12 mouse cellular contexts compared by ENCODE assay signal in the genomic region with DNA sequence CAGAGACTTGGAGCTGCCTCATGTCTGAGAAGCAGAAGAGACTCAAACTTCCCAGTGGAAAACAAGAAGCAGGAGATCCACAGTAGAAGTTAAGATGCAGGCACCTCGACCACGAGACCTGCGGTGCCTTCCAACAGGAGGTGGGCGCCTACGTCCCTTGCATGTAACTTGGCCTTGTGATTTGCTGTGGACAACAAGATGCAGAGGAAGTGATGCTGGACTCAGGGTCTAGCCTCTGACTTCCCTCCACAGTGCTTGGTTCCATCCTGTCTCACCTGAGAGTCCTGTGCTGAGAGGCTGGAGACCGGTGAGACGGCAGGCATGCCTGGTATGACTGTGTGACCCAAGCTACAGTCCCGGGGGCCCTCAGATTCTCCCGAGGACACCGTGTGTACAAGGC. TPM values are rescaled to one million over a fixed set of nuclear protein-coding genes. Genes with fewer than 3 reads are reported as not detected.
DNase-seq lines count a peak whose midpoint lies in the region; ATAC-seq lines count a peak whose summit lies in the region.
"Had no signal": no experiment of that assay in that cellular context is flagged by ENCODE, and none has a peak within 500 bp of the region (broad histone marks: within the 10 kb centered on the region; RNA-seq: fewer than 3 reads in every experiment).

No protein-coding gene starts in this region.

- no peak for ATAC-seq in kidney, embryonic 15.5 days (replicated peaks; ENCODE audit: low FRiP score)
- ATAC-seq in kidney, embryonic 14.5 days (ENCODE audit: low FRiP score, low TSS enrichment): no peak
- ATAC-seq in activated CD4-positive, CD25-positive, alpha-beta regulatory T cell, adult 4 months: peak; percentile 15
- ATAC-seq: hindbrain, postnatal 0 days had no signal

- 90% methylated on average over 10 of the region's 10 CpGs for WGBS in kidney, embryonic 15.5 days
- WGBS in kidney, embryonic 14.5 days: 96% methylated on average over 10 of the region's 10 CpGs
- 81% methylated on average over 10 of the region's 10 CpGs for WGBS in macrophage (ENCODE audit: missing documents)

- no peaks in the 10 kb centered on the region for H3K9me3 ChIP-seq in kidney, embryonic 15.5 days (replicated peaks)
- H3K9me3 ChIP-seq in kidney, embryonic 14.5 days (ENCODE audit: control insufficient read depth, low read length): no peaks in the 10 kb centered on the region

- DNase-seq in CD4-positive helper T cell, adult 2 months (ENCODE audit: low read depth, low spot score): peak; percentile 64
- no peak for DNase-seq in left cerebral cortex, adult 18-20 months (ENCODE audit: low spot score in 2 of 2)
- no peak for DNase-seq in Muller cell, postnatal 12 days (ENCODE audit: inconsistent ontology term)
- DNase-seq: cerebellum, adult 2 months; layer of hippocampus, postnatal 36 days had no signal

- peak overlapping the region; percentile 30; the same call in 1 of the 2 replicates for H3K4me2 ChIP-seq in kidney, embryonic 15.5 days
- no peak overlapping the region for H3K4me2 ChIP-seq in kidney, embryonic 14.5 days (replicated peaks; ENCODE audit: low read depth, low read length)

- no peaks in the 10 kb centered on the region for H3K27me3 ChIP-seq in kidney, embryonic 15.5 days
- H3K27me3 ChIP-seq in kidney, embryonic 14.5 days (ENCODE audit: control insufficient read depth, insufficient read depth, low read length): no peaks in the 10 kb centered on the region
- H3K27me3 ChIP-seq: lung, embryonic 15.5 days had no signal

- no peaks in the 10 kb centered on the region for H3K79me2 ChIP-seq in macrophage (ENCODE audit: inconsistent target)

- H3K4me1 ChIP-seq in kidney, embryonic 15.5 days: peaks cover 24% of the 10 kb centered on the region
- no peaks in the 10 kb centered on the region; the same call in 1 of the 2 replicates for H3K4me1 ChIP-seq in kidney, embryonic 14.5 days (ENCODE audit: control insufficient read depth, insufficient read depth, low read length)

- peak overlapping the region; percentile 46; the same call in 1 of the 2 replicates for H3K27ac ChIP-seq in kidney, embryonic 15.5 days
- H3K27ac ChIP-seq in kidney, embryonic 14.5 days (ENCODE audit: low read depth, low read length): no peak overlapping the region
- H3K27ac ChIP-seq in macrophage: peak overlapping the region; percentile 96
- H3K27ac ChIP-seq: hindbrain, postnatal 0 days; lung, embryonic 15.5 days had no signal

- no peaks in the 10 kb centered on the region for H3K36me3 ChIP-seq in kidney, embryonic 15.5 days
- H3K36me3 ChIP-seq in kidney, embryonic 14.5 days (ENCODE audit: control insufficient read depth, insufficient read depth, low read length): no peaks in the 10 kb centered on the region
- no peaks in the 10 kb centered on the region for H3K36me3 ChIP-seq in macrophage (ENCODE audit: inconsistent target)
- H3K36me3 ChIP-seq: lung, embryonic 15.5 days had no signal

- H3K4me3 ChIP-seq in kidney, embryonic 15.5 days (replicated peaks): no peak overlapping the region
- no peak overlapping the region for H3K4me3 ChIP-seq in kidney, embryonic 14.5 days (ENCODE audit: low read length)
- H3K4me3 ChIP-seq in macrophage (ENCODE audit: inconsistent target): peak overlapping the region; percentile 37
- H3K4me3 ChIP-seq: erythroblast, embryonic 14.5 days had no signal

- no peak overlapping the region for H3K9ac ChIP-seq in kidney, embryonic 15.5 days
- H3K9ac ChIP-seq in kidney, embryonic 14.5 days (ENCODE audit: low read depth, low read length): no peak overlapping the region
- H3K9ac ChIP-seq: lung, embryonic 15.5 days had no signal

RNA-seq across cellular contexts. Expression of a gene that starts 16.0 kb away (rescaled TPM):
- 0.17 and 0.22 TPM in 2 replicates for polyA plus RNA-seq in kidney, embryonic 15.5 days (2015; fragmentation: Nextera tagmentation; extraction: Ambion mirVana)
- 0.20 and 0.23 TPM in 2 replicates for polyA plus RNA-seq in kidney, embryonic 14.5 days (2014; fragmentation: Nextera tagmentation; extraction: Ambion mirVana)
- polyA plus RNA-seq in activated CD4-positive, CD25-positive, alpha-beta regulatory T cell, adult 4 months (2017; shearing (Covaris generic)): under 1 TPM; 0.28 to 0.46 TPM
- total RNA-seq in macrophage (2018; cell fraction: chromatin; rRNA removed): 1 to 10 TPM in 12 of 26 experiments, under 1 TPM in 14; 0.09 to 5.8 (median 0.71) TPM
- under 1 TPM in 21 of 26 experiments, not detected in 5; under 0.01 to 0.33 (median 0.14) TPM for total RNA-seq in macrophage (2018; cell fraction: cytosol; rRNA removed)
- total RNA-seq in macrophage (2018; cell fraction: nucleus; rRNA removed): 1 to 10 TPM in 10 of 26 experiments, under 1 TPM in 13, not detected in 3; 0.04 to 2.7 (median 0.47) TPM
- polyA plus RNA-seq in macrophage (2018): 0.16 to 0.33 TPM (median 0.20 TPM) in 3 replicates
- total RNA-seq in left cerebral cortex, adult 18-20 months (2021): under 1 TPM; 0.12 to 0.30 TPM
- total RNA-seq: hindbrain, postnatal 0 days had no signal
- polyA plus RNA-seq: erythroblast, embryonic 14.5 days had no signal
